In the genomic region with DNA sequence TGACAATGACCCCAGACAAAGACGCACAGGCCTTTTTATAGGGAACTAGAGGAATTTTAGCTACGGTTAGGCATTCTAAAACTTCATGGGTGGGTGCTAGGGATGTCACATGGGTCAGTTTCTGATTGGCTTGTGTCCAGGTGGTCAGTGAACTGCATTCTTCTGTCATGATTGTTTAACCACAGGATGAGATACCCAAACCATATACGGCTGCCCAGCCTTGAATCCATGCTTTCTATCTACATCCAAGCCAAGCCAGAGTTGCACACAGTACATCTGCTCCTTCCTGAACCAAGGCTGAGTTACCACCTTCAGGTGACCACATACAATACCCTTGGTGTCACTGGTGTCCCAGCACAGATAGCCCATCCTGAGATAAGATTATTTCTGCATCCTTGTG, we compare ENCODE assay signal across 24 mouse cellular contexts. TPM values are rescaled to one million over a fixed set of nuclear protein-coding genes. Genes with fewer than 3 reads are reported as not detected.
A peak's percentile ranks its signal among the peaks of the same experiment; 100 is the strongest.
DNase-seq lines count a peak whose midpoint lies in the region; ATAC-seq and TF ChIP-seq lines count a peak whose summit lies in the region.
"Had no signal": no experiment of that assay in that cellular context is flagged by ENCODE, and none has a peak within 500 bp of the region (broad histone marks: within the 10 kb centered on the region; RNA-seq: fewer than 3 reads in every experiment).

No protein-coding gene starts in this region.

- H3K9me3 ChIP-seq in forebrain, embryonic 15.5 days: no peaks in the 10 kb centered on the region
- H3K9me3 ChIP-seq: embryonic facial prominence, embryonic 10.5 days; forebrain, embryonic 10.5 days had no signal

- H3K4me3 ChIP-seq in C2C12 (ENCODE audit: insufficient read depth, poor library complexity, severe bottlenecking): no peak overlapping the region
- no peak overlapping the region for H3K4me3 ChIP-seq in embryonic fibroblast, embryonic 13.5 days (ENCODE audit: insufficient read depth, low read length)
- H3K4me3 ChIP-seq in forebrain, embryonic 15.5 days: no peak overlapping the region
- H3K4me3 ChIP-seq: embryonic facial prominence, embryonic 10.5 days; embryonic facial prominence, embryonic 12.5 days; erythroblast, embryonic 14.5 days; forebrain, embryonic 10.5 days; forebrain, embryonic 12.5 days had no signal

- no peak for TF ChIP-seq CTCF in C2C12 (IDR thresholded peaks at IDR 0.05; ENCODE audit: control insufficient read depth, insufficient read depth, insufficient read length)
- no peak for TF ChIP-seq CTCF in embryonic fibroblast, embryonic 13.5 days (IDR thresholded peaks at IDR 0.05; ENCODE audit: borderline replicate concordance, insufficient read depth, low read length)

- DNase-seq in ovary, adult 18-20 months (ENCODE audit: low spot score): peak; percentile 53
- DNase-seq in ovary, postnatal 10 days (ENCODE audit: low spot score): no peak
- peak; percentile 52 for DNase-seq in NIH3T3 (ENCODE audit: low read depth)
- no peak for DNase-seq in cerebellum, adult 8-10 months
- no peak for DNase-seq in layer of hippocampus, postnatal 36 days
- DNase-seq: adrenal gland, adult 2 months; adrenal gland, postnatal 10 days; adrenal gland, postnatal 25 days; B cell, adult 2 months; cerebellum, adult 11 months; cerebellum, adult 18-20 months; cerebellum, adult 9-10 months; cerebellum, postnatal 10 days; cerebellum, postnatal 25 days; forebrain, postnatal 0 days had no signal

- H3K79me3 ChIP-seq in C2C12 (ENCODE audit: low read depth): no peaks in the 10 kb centered on the region

- no peaks in the 10 kb centered on the region for H3K79me2 ChIP-seq in C2C12 (ENCODE audit: control insufficient read depth, insufficient read depth)

- no peaks in the 10 kb centered on the region for H3K27me3 ChIP-seq in C2C12 (ENCODE audit: control insufficient read depth, insufficient read depth, insufficient read length)
- no peaks in the 10 kb centered on the region for H3K27me3 ChIP-seq in forebrain, embryonic 15.5 days
- H3K27me3 ChIP-seq: embryonic facial prominence, embryonic 12.5 days; forebrain, embryonic 12.5 days had no signal

- H3K27ac ChIP-seq in embryonic fibroblast, embryonic 13.5 days (ENCODE audit: insufficient read depth, low read length): peak overlapping the region; percentile 88
- no peak overlapping the region for H3K27ac ChIP-seq in forebrain, embryonic 15.5 days (replicated peaks)
- H3K27ac ChIP-seq: embryonic facial prominence, embryonic 10.5 days; embryonic facial prominence, embryonic 12.5 days; forebrain, embryonic 10.5 days; forebrain, embryonic 12.5 days had no signal

- H3ac ChIP-seq in C2C12 (ENCODE audit: control insufficient read depth, insufficient read length, low read depth): no peak overlapping the region

- no peak overlapping the region for H3K4me2 ChIP-seq in forebrain, embryonic 15.5 days (replicated peaks)
- H3K4me2 ChIP-seq: embryonic facial prominence, embryonic 12.5 days; forebrain, embryonic 12.5 days had no signal

- 81% methylated on average over 3 of the region's 3 CpGs for WGBS in forebrain, embryonic 15.5 days

- no peak overlapping the region for H3K9ac ChIP-seq in forebrain, embryonic 15.5 days (replicated peaks)
- H3K9ac ChIP-seq: embryonic facial prominence, embryonic 12.5 days; forebrain, embryonic 12.5 days; forebrain, postnatal 0 days had no signal

- peaks cover 9% of the 10 kb centered on the region; the same call in 1 of the 2 replicates for H3K4me1 ChIP-seq in embryonic fibroblast, embryonic 13.5 days (ENCODE audit: control insufficient read depth, insufficient read depth, low read length)
- H3K4me1 ChIP-seq in forebrain, embryonic 15.5 days: no peaks in the 10 kb centered on the region
- H3K4me1 ChIP-seq: embryonic facial prominence, embryonic 12.5 days; forebrain, embryonic 10.5 days; forebrain, embryonic 12.5 days had no signal

- no peaks in the 10 kb centered on the region for H3K36me3 ChIP-seq in C2C12 (ENCODE audit: control insufficient read depth, insufficient read depth)
- H3K36me3 ChIP-seq in forebrain, embryonic 15.5 days: no peaks in the 10 kb centered on the region
- H3K36me3 ChIP-seq: embryonic facial prominence, embryonic 10.5 days; embryonic facial prominence, embryonic 12.5 days; forebrain, embryonic 10.5 days; forebrain, embryonic 12.5 days had no signal

- ATAC-seq in forebrain, embryonic 15.5 days (replicated peaks): no peak
- ATAC-seq: forebrain, embryonic 14.5 days; forebrain, postnatal 0 days had no signal

- TF ChIP-seq POLR2A in embryonic fibroblast, embryonic 13.5 days (IDR thresholded peaks at IDR 0.05; ENCODE audit: low read depth, low read length): no peak

TF ChIP-seq in C2C12, 6 proteins besides CTCF, POLR2A, EP300 and RAD21:
- no peak for TF ChIP-seq MAX (IDR thresholded peaks at IDR 0.05)
- TF ChIP-seq USF1 (IDR thresholded peaks at IDR 0.05; ENCODE audit: low read depth): peak; percentile 57
- TF ChIP-seq CEBPB (IDR thresholded peaks at IDR 0.05; ENCODE audit: low read depth): no peak
- TF ChIP-seq FOSL1 (IDR thresholded peaks at IDR 0.05; ENCODE audit: insufficient read depth, low read length, poor library complexity, severe bottlenecking): no peak
- TF ChIP-seq MYOD1 (IDR thresholded peaks at IDR 0.05; ENCODE audit: control insufficient read depth, insufficient read length, low read depth): peak; percentile 8

RNA-seq across cellular contexts. Expression of a gene that starts 21.3 kb away (rescaled TPM):
- 10.6 TPM for polyA plus RNA-seq in C2C12 (2012; fragmentation: generic; extraction: Trizol)
- 9.6 and 11.9 TPM in 2 replicates for polyA plus RNA-seq in embryonic fibroblast, embryonic 13.5 days (2011; ENCODE audit: insufficient read length, low read depth, missing spikeins)
- 0.61 and 0.68 TPM in 2 replicates for polyA plus RNA-seq in forebrain, embryonic 15.5 days (2015; fragmentation: Nextera tagmentation; extraction: Ambion mirVana)
- total RNA-seq in layer of hippocampus, postnatal 36 days (2021): 1 to 10 TPM; 2.4 to 4.3 TPM

RNA-seq across cellular contexts. Expression of a gene that starts 23.5 kb away (rescaled TPM):
- polyA plus RNA-seq in C2C12 (2012; fragmentation: generic; extraction: Trizol): 7.0 TPM
- 22.5 and 23.6 TPM in 2 replicates for polyA plus RNA-seq in embryonic fibroblast, embryonic 13.5 days (2011; ENCODE audit: insufficient read length, low read depth, missing spikeins)
- 16.8 and 17.7 TPM in 2 replicates for polyA plus RNA-seq in forebrain, embryonic 15.5 days (2015; fragmentation: Nextera tagmentation; extraction: Ambion mirVana)
- total RNA-seq in layer of hippocampus, postnatal 36 days (2021): 10 to 100 TPM; 25.7 to 26.3 TPM
- polyA plus RNA-seq: erythroblast, embryonic 14.5 days had no signal

Comparison
In these comparisons a context has a peak if more than half of its experiments do, and no peak if none do; other contexts are left out.
1. DNase-seq: peak in ovary, adult 18-20 months (single experiment) and NIH3T3 (single experiment); none in ovary, postnatal 10 days (single experiment), cerebellum, adult 8-10 months (single experiment) and layer of hippocampus, postnatal 36 days (0 of 2).